Mouse (Mus musculus) limb, embryonic 14.5 days (tissue): ENCODE data around the gene Nxn. TPM values are rescaled to one million over a fixed set of nuclear protein-coding genes. Genes with fewer than 3 reads are reported as not detected.

Experiments used
- ATAC-seq: fragments of 200-750 bp; cut with Nextera tagmentation; 2 replicates; pipeline ENCODE4 v1.8.0; 2017; ENCODE audit warnings: low read depth, moderate number of reproducible peaks, moderate TSS enrichment; ENCODE audit not compliant: low FRiP score
- DNase-seq: peaks from one replicate; pipeline ENCODE4 v3.0.0-alpha.2; 2015; ENCODE audit warnings: low spot score
- H3K27ac ChIP-seq: fragments of 300-500 bp; sonication (generic); replicated peaks from 2 replicates; pipeline ENCODE4 v1.5.1; 2014; ENCODE audit warnings: low read depth, mild to moderate bottlenecking, low read length, moderate library complexity, mixed read lengths
- H3K27me3 ChIP-seq: fragments of 300-500 bp; sonication (generic); 2 replicates; pipeline ENCODE4 v1.6.1; 2014; ENCODE audit warnings: low read length, mixed read lengths; ENCODE audit not compliant: control insufficient read depth, insufficient read depth
- H3K36me3 ChIP-seq: fragments of 300-500 bp; sonication (generic); 2 replicates; pipeline ENCODE4 v1.6.1; 2014; ENCODE audit warnings: mild to moderate bottlenecking, low read length, moderate library complexity, mixed read lengths; ENCODE audit not compliant: control insufficient read depth, insufficient read depth
- H3K4me1 ChIP-seq: fragments of 300-500 bp; sonication (generic); 2 replicates; pipeline ENCODE4 v1.6.1; 2014; ENCODE audit warnings: antibody characterized with exemption, low read length, mixed read lengths; ENCODE audit not compliant: control insufficient read depth, insufficient read depth
- H3K4me2 ChIP-seq: fragments of 300-500 bp; sonication (generic); replicated peaks from 2 replicates; pipeline ENCODE4 v1.6.1; 2014; ENCODE audit warnings: low read depth, mild to moderate bottlenecking, low read length, moderate library complexity; ENCODE audit not compliant: severe bottlenecking
- H3K4me3 ChIP-seq: fragments of 300-500 bp; sonication (generic); replicated peaks from 2 replicates; pipeline ENCODE4 v1.5.1; 2014; ENCODE audit warnings: low read length
- H3K9ac ChIP-seq: fragments of 300-500 bp; sonication (generic); 2 replicates; pipeline ENCODE4 v1.6.1; 2014; ENCODE audit warnings: mild to moderate bottlenecking, low read depth, low read length, moderate library complexity; ENCODE audit not compliant: severe bottlenecking
- H3K9me3 ChIP-seq: fragments of 300-500 bp; sonication (generic); 2 replicates; pipeline ENCODE4 v1.6.1; 2016; ENCODE audit warnings: low read length; ENCODE audit not compliant: control insufficient read depth
- POLR2A ChIP-seq: fragments of 200-500 bp; IDR thresholded peaks from 2 replicates; pipeline ENCODE4 v1.8.0; 2012; ENCODE audit warnings: inconsistent platforms, mild to moderate bottlenecking, moderate library complexity, borderline replicate concordance; ENCODE audit not compliant: insufficient read depth, insufficient read length; ENCODE audit errors: extremely low read depth
- WGBS: fragments of 180-500 bp; shearing (Covaris S2); extraction: QIAGEN DNeasy Blood & Tissue Kit; methylation state at CpG from one replicate; pipeline ENCODE4 v1.1.7; 2014; 5-methylcytosine and 5-hydroxymethylcytosine counted together
- polyA plus RNA-seq, 2 experiments: library from polyadenylated mRNA; depleted of rRNA in 1 of 2; stranded (reverse) in 1 of 2; unstranded in 1 of 2; fragments of >200 nt; fragmentation: Nextera tagmentation in 1 of 2; extraction: Ambion mirVana in 1 of 2; gene quantifications; 2 replicates each; pipeline versions ENCODE4 v1.2.1 to v1.2.3; 2012 to 2014

Nxn gene
- 69.9 and 74.4 TPM in 2 replicates for polyA plus RNA-seq (2012; rRNA removed)
- polyA plus RNA-seq (2014; fragmentation: Nextera tagmentation; extraction: Ambion mirVana), result 78.1 TPM in 2 replicates

DNA sequence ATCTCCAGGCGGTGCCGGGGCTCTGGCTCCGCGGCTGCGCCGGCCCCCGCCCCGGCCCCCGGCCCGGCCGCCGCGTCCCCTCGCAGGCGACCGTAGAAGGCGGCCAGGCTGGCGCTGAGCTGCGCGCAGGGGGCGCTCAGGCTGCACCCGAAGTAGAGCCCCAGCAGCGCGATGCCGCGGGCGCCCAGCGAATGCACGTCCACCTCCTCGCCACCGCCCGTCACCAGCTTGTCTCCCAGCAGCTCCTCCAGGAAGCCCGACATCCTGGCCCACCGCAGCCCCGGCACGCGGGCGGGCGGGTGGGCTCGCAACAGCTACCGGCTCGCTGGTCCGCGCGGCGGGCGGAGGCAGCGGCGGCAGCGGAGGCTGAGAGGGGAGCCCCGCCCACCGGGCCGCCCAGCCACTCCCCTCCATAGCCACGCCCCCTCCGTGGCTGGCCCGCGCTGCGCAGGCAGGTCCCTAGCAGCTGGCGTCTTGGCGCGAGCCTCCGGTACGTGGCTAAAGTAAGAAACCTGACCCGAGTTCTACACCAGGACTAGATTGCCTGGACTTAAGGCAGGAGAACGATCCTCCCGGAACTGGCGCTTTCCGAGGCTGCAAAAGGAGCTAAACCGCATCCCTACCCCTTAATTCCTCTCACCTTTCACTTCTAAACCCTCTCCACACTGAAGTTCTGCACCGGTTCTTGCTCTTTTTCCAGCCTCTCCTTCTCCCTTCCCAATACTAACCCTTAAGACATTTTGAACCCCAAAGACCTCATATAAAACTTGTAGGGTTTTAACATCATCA lies at the start of gene Nxn:
Gene Nxn, minus strand, starts transcription at position 343 of the 789 bp plus-strand sequence.
- peak; percentile 92 for ATAC-seq
- H3K4me2 ChIP-seq, result peak within 1 kb of the TSS; percentile 76
- peaks cover 22% of the 10 kb centered on the region for H3K4me1 ChIP-seq
- peak within 1 kb of the TSS; percentile 85 for H3K9ac ChIP-seq
- no peak for TF ChIP-seq POLR2A
- H3K36me3 ChIP-seq, result no peaks in the 10 kb centered on the region
- no peaks in the 10 kb centered on the region for H3K9me3 ChIP-seq
- under 1% methylated on average over 34 of the region's 70 CpGs for WGBS
- H3K27ac ChIP-seq, result peak within 1 kb of the TSS; percentile 83
- peak; percentile 93 for DNase-seq
- no peaks in the 10 kb centered on the region for H3K27me3 ChIP-seq
- H3K4me3 ChIP-seq, result peak within 1 kb of the TSS; percentile 84

- Histone ChIP-seq H3K9ac (no peak overlapping the region), H3K4me2 (no peak overlapping the region), H3K4me3 (no peak overlapping the region), H3K4me1 (peaks cover 57% of the 10 kb centered on the region), H3K27ac (0 out of 2 replicates have a peak overlapping the region, but pooled peaks have one; percentile 40), H3K27me3 (no peaks in the 10 kb centered on the region), H3K36me3 (peaks cover 24% of the 10 kb centered on the region), H3K9me3 (no peaks in the 10 kb centered on the region)
- WGBS, result 6% methylated on average over 10 of the region's 10 CpGs
- TF ChIP-seq POLR2A, result no peak
- no peak for ATAC-seq
- DNase-seq, result peak; percentile 38
Measured at GRCm38 (mm10) chr11:76446251-76446650, 47.3 kb upstream of the Nxn start.

GRCm38 (mm10) chr11:76445459-76445858 lies 46.5 kb upstream of the Nxn start:
- DNase-seq (no peak), ATAC-seq (no peak)
- H3K4me2 ChIP-seq, result no peak overlapping the region
- no peak overlapping the region for H3K4me3 ChIP-seq
- WGBS, result 19% methylated on average over 8 of the region's 8 CpGs
- no peak overlapping the region for H3K9ac ChIP-seq
- peak overlapping the region; percentile 40; the same call in 1 of the 2 replicates for H3K27ac ChIP-seq
- peaks cover 21% of the 10 kb centered on the region for H3K36me3 ChIP-seq
- TF ChIP-seq POLR2A, result no peak
- no peaks in the 10 kb centered on the region for H3K27me3 ChIP-seq
- H3K4me1 ChIP-seq, result peaks cover 61% of the 10 kb centered on the region
- no peaks in the 10 kb centered on the region for H3K9me3 ChIP-seq

DNA sequence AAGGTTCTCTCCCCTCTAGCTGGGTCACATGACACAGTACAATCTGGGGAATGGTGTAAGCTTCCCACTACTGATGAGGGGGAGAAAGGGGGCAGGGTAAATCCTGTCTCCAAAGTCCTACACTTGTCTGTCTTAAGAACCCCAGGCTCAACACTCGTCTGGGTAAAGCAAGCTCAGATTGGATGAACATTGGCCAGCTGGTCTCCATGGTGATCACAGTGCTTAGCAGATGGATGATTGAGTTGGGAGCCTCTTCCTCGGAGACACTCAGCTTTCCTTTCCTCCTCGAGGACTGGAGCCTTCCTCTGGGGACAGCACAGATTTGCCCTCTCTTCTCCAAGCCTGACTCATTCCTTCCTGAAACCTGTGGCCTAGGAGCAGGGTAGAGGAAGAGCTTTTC lies 40.7 kb upstream of the Nxn start:
- Histone ChIP-seq H3K4me1 (peaks cover 41% of the 10 kb centered on the region), H3K4me2 (no peak overlapping the region), H3K27ac (0 out of 2 replicates have a peak overlapping the region, but pooled peaks have one; percentile 5), H3K36me3 (peaks cover 14% of the 10 kb centered on the region; the same call in 1 of the 2 replicates), H3K27me3 (no peaks in the 10 kb centered on the region), H3K4me3 (no peak overlapping the region), H3K9ac (no peak overlapping the region), H3K9me3 (no peaks in the 10 kb centered on the region)
- WGBS, result 34% methylated on average over 3 of the region's 3 CpGs
- TF ChIP-seq POLR2A, result no peak
- no peak for DNase-seq
- ATAC-seq, result no peak

DNA sequence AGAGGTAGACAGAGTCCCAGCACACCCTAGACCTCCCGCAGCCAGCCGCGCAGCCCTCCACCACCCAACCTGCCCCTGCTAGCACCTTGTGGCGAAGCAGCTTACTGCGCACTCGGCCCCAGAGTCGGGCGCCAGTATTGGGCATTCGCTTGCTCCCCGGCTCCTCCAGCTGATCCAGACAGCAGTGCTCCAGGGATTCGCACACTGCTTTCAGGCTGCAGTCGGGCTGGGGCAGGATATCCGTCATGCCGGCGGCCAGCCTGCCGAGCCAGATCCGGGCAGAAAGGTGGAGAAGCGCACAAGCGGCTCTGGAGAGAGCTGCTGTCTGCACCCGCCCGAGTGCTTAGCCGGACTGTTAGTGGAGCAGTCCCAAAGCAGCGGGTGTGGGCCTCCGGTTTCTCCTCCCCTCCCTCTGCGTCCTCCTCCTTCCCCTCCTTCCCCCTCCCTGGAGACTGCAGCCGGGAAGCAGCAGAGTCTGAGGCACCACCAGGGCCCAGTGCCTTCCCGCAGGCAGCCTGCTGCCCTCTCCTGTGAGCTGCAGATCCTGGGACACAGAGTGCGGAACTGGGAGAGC lies 38.0 kb upstream of the Nxn start:
- Histone ChIP-seq H3K36me3 (0 out of 2 replicates have a peak, but pooled peaks cover 10% of the 10 kb centered on the region), H3K4me1 (peaks cover 52% of the 10 kb centered on the region), H3K27ac (peak overlapping the region; percentile 80), H3K4me2 (peak overlapping the region; percentile 70), H3K9ac (peak overlapping the region; percentile 59), H3K27me3 (no peaks in the 10 kb centered on the region), H3K4me3 (peak overlapping the region; percentile 47), H3K9me3 (no peaks in the 10 kb centered on the region)
- TF ChIP-seq POLR2A, result 0 out of 2 replicates have a peak, but pooled peaks have one; percentile 21
- 2% methylated on average over 28 of the region's 28 CpGs for WGBS
- peak; percentile 70 for ATAC-seq
- peak; percentile 69 for DNase-seq
